Mouse (Mus musculus): Measurements from ENCODE around the gene Luc7l3. TPM values are rescaled to one million over a fixed set of nuclear protein-coding genes. Genes with fewer than 3 reads are reported as not detected.
A peak's percentile ranks its signal among the peaks of the same experiment; 100 is the strongest.

The Luc7l3 gene
- total RNA-seq (2014; fragmentation: Nextera tagmentation) = 238 and 283 TPM in 2 replicates
- 170 and 260 TPM in 2 replicates for total RNA-seq (2017)
- polyA plus RNA-seq (2012) = 26.4 and 38.7 TPM in 2 replicates

- no peaks in the 10 kb centered on the region for H3K9me3 ChIP-seq (replicated peaks)
- TF ChIP-seq CTCF (IDR thresholded peaks at IDR 0.05; ENCODE audit: low read depth, low read length) (no peak), POLR2AphosphoS5 (IDR thresholded peaks at IDR 0.05; ENCODE audit: insufficient replicate concordance, low read depth, low read length) (no peak), TAL1 (conservative IDR thresholded peaks at IDR 0.05; ENCODE audit: low read depth, low read length) (no peak), GATA1 (IDR thresholded peaks at IDR 0.05; ENCODE audit: borderline replicate concordance, low read length) (no peak), GATA2 (IDR thresholded peaks at IDR 0.05; ENCODE audit: borderline replicate concordance, low read depth, low read length) (no peak)
- no peaks in the 10 kb centered on the region for H3K27me3 ChIP-seq (ENCODE audit: insufficient read depth, low read length)
- peaks cover 42% of the 10 kb centered on the region for H3K4me1 ChIP-seq (ENCODE audit: insufficient read depth, low read depth, low read length)
- peaks cover 18% of the 10 kb centered on the region for H3K36me3 ChIP-seq (replicated peaks)
- peak; percentile 95 for DNase-seq (ENCODE audit: low spot score)
- peak; percentile 69 for ATAC-seq (ENCODE audit: extremely low read depth, insufficient number of reproducible peaks, low FRiP score, poor library complexity, severe bottlenecking)
- peak within 1 kb of the TSS; percentile 94 for H3K4me3 ChIP-seq (ENCODE audit: low read depth, low read length)
These were observed at the start of gene Luc7l3 for GRCm38 (mm10) chr11:94321931-94322400. Gene Luc7l3 (minus strand): TSS chr11:94321988.

- ATAC-seq (ENCODE audit: extremely low read depth, insufficient number of reproducible peaks, low FRiP score, poor library complexity, severe bottlenecking) (peak; percentile 75), DNase-seq (ENCODE audit: low spot score) (peak; percentile 5)
- no peaks in the 10 kb centered on the region for H3K9me3 ChIP-seq (replicated peaks)
- peaks cover 30% of the 10 kb centered on the region for H3K27me3 ChIP-seq (ENCODE audit: insufficient read depth, low read length)
- peaks cover 6% of the 10 kb centered on the region; the same call in 1 of the 2 replicates for H3K4me1 ChIP-seq (ENCODE audit: insufficient read depth, low read depth, low read length)
- no peak overlapping the region for H3K4me3 ChIP-seq (ENCODE audit: low read depth, low read length)
- TF ChIP-seq POLR2AphosphoS5 (IDR thresholded peaks at IDR 0.05; ENCODE audit: insufficient replicate concordance, low read depth, low read length) (no peak), CTCF (IDR thresholded peaks at IDR 0.05; ENCODE audit: low read depth, low read length) (no peak), TAL1 (conservative IDR thresholded peaks at IDR 0.05; ENCODE audit: low read depth, low read length) (no peak), GATA1 (IDR thresholded peaks at IDR 0.05; ENCODE audit: borderline replicate concordance, low read length) (no peak), GATA2 (IDR thresholded peaks at IDR 0.05; ENCODE audit: borderline replicate concordance, low read depth, low read length) (no peak)
- no peaks in the 10 kb centered on the region for H3K36me3 ChIP-seq (replicated peaks)
These were observed 49.0 kb upstream of the Luc7l3 start for GRCm38 (mm10) chr11:94370809-94371208.

- TF ChIP-seq CTCF (IDR thresholded peaks at IDR 0.05; ENCODE audit: low read depth, low read length) (no peak), GATA2 (IDR thresholded peaks at IDR 0.05; ENCODE audit: borderline replicate concordance, low read depth, low read length) (no peak), POLR2AphosphoS5 (IDR thresholded peaks at IDR 0.05; ENCODE audit: insufficient replicate concordance, low read depth, low read length) (no peak), TAL1 (conservative IDR thresholded peaks at IDR 0.05; ENCODE audit: low read depth, low read length) (no peak), GATA1 (IDR thresholded peaks at IDR 0.05; ENCODE audit: borderline replicate concordance, low read length) (no peak)
- Histone ChIP-seq H3K4me3 (ENCODE audit: low read depth, low read length) (no peak overlapping the region), H3K27me3 (ENCODE audit: insufficient read depth, low read length) (peaks cover 33% of the 10 kb centered on the region), H3K36me3 (replicated peaks) (no peaks in the 10 kb centered on the region), H3K9me3 (replicated peaks) (no peaks in the 10 kb centered on the region), H3K4me1 (ENCODE audit: insufficient read depth, low read depth, low read length) (peaks cover 6% of the 10 kb centered on the region; the same call in 1 of the 2 replicates)
- DNase-seq (ENCODE audit: low spot score) (no peak), ATAC-seq (ENCODE audit: extremely low read depth, insufficient number of reproducible peaks, low FRiP score, poor library complexity, severe bottlenecking) (no peak)
These were observed 48.2 kb upstream of the Luc7l3 start for GRCm38 (mm10) chr11:94369981-94370380.

GRCm38 (mm10) chr11:94365340-94365739 is 43.6 kb upstream of the Luc7l3 start:
- DNase-seq (ENCODE audit: low spot score) (no peak), ATAC-seq (ENCODE audit: extremely low read depth, insufficient number of reproducible peaks, low FRiP score, poor library complexity, severe bottlenecking) (no peak)
- peaks cover 23% of the 10 kb centered on the region for H3K27me3 ChIP-seq (ENCODE audit: insufficient read depth, low read length)
- H3K4me3 ChIP-seq (ENCODE audit: low read depth, low read length) = no peak overlapping the region
- TF ChIP-seq CTCF (IDR thresholded peaks at IDR 0.05; ENCODE audit: low read depth, low read length) = no peak
- no peak for TF ChIP-seq POLR2AphosphoS5 (IDR thresholded peaks at IDR 0.05; ENCODE audit: insufficient replicate concordance, low read depth, low read length)
- TF ChIP-seq TAL1 (conservative IDR thresholded peaks at IDR 0.05; ENCODE audit: low read depth, low read length) = no peak
- no peak for TF ChIP-seq GATA1 (IDR thresholded peaks at IDR 0.05; ENCODE audit: borderline replicate concordance, low read length)
- TF ChIP-seq GATA2 (IDR thresholded peaks at IDR 0.05; ENCODE audit: borderline replicate concordance, low read depth, low read length) = no peak
- no peaks in the 10 kb centered on the region; the same call in 1 of the 2 replicates for H3K4me1 ChIP-seq (ENCODE audit: insufficient read depth, low read depth, low read length)
- no peaks in the 10 kb centered on the region for H3K36me3 ChIP-seq (replicated peaks)
- H3K9me3 ChIP-seq (replicated peaks) = no peaks in the 10 kb centered on the region

GRCm38 (mm10) chr11:94363690-94364089 is 41.9 kb upstream of the Luc7l3 start:
- no peaks in the 10 kb centered on the region; the same call in 1 of the 2 replicates for H3K4me1 ChIP-seq (ENCODE audit: insufficient read depth, low read depth, low read length)
- peaks cover 30% of the 10 kb centered on the region for H3K27me3 ChIP-seq (ENCODE audit: insufficient read depth, low read length)
- H3K9me3 ChIP-seq (replicated peaks) = no peaks in the 10 kb centered on the region
- ATAC-seq (ENCODE audit: extremely low read depth, insufficient number of reproducible peaks, low FRiP score, poor library complexity, severe bottlenecking) (no peak), DNase-seq (ENCODE audit: low spot score) (no peak)
- H3K4me3 ChIP-seq (ENCODE audit: low read depth, low read length) = no peak overlapping the region
- TF ChIP-seq CTCF (IDR thresholded peaks at IDR 0.05; ENCODE audit: low read depth, low read length) (no peak), TAL1 (conservative IDR thresholded peaks at IDR 0.05; ENCODE audit: low read depth, low read length) (no peak), POLR2AphosphoS5 (IDR thresholded peaks at IDR 0.05; ENCODE audit: insufficient replicate concordance, low read depth, low read length) (no peak), GATA1 (IDR thresholded peaks at IDR 0.05; ENCODE audit: borderline replicate concordance, low read length) (no peak)
- no peaks in the 10 kb centered on the region for H3K36me3 ChIP-seq (replicated peaks)

GRCm38 (mm10) chr11:94362101-94362500 is 40.3 kb upstream of the Luc7l3 start:
- H3K9me3 ChIP-seq (replicated peaks) = no peaks in the 10 kb centered on the region
- DNase-seq (ENCODE audit: low spot score) = no peak
- ATAC-seq (ENCODE audit: extremely low read depth, insufficient number of reproducible peaks, low FRiP score, poor library complexity, severe bottlenecking) = no peak
- no peak for TF ChIP-seq GATA2 (IDR thresholded peaks at IDR 0.05; ENCODE audit: borderline replicate concordance, low read depth, low read length)
- TF ChIP-seq POLR2AphosphoS5 (IDR thresholded peaks at IDR 0.05; ENCODE audit: insufficient replicate concordance, low read depth, low read length) = no peak
- no peak for TF ChIP-seq TAL1 (conservative IDR thresholded peaks at IDR 0.05; ENCODE audit: low read depth, low read length)
- no peak for TF ChIP-seq CTCF (IDR thresholded peaks at IDR 0.05; ENCODE audit: low read depth, low read length)
- no peak for TF ChIP-seq GATA1 (IDR thresholded peaks at IDR 0.05; ENCODE audit: borderline replicate concordance, low read length)
- H3K27me3 ChIP-seq (ENCODE audit: insufficient read depth, low read length) = peaks cover 30% of the 10 kb centered on the region
- no peaks in the 10 kb centered on the region; the same call in 1 of the 2 replicates for H3K4me1 ChIP-seq (ENCODE audit: insufficient read depth, low read depth, low read length)
- no peak overlapping the region for H3K4me3 ChIP-seq (ENCODE audit: low read depth, low read length)
- no peaks in the 10 kb centered on the region for H3K36me3 ChIP-seq (replicated peaks)

Data from G1E (cell line).